Mouse (Mus musculus): ENCODE results near the gene Mapk8.

- TF ChIP-seq CTCF (IDR thresholded peaks at IDR 0.05; ENCODE audit: low read depth, low read length) (no peak), POLR2A (IDR thresholded peaks at IDR 0.05; ENCODE audit: extremely low read depth, insufficient read depth, low read length) (no peak)
Measured at GRCm38 (mm10) chr14:33443780-33444179, 3.2 kb downstream of the Mapk8 start.
